Mouse (Mus musculus) kidney, embryonic 15.5 days (tissue): ENCODE measurements at regions not wholly inside any gene's neighbourhood (a gene's known extent, or its start where the extent isn't known, plus 50 kb on each side); places are given as distances from the start of the nearest gene placed in this dataset.
"Not testable (repeated sequence)": the region's sequence is repeated elsewhere in the genome, so short reads cannot be mapped to it uniquely, and the experiment has no call there.

ENCODE experiments used
- ATAC-seq: fragments of 200-750 bp; cut with Nextera tagmentation; replicated peaks from 2 replicates; pipeline ENCODE4 v1.8.0; 2017; ENCODE audit warnings: moderate TSS enrichment; ENCODE audit not compliant: low FRiP score
- H3K27ac ChIP-seq: fragments of 300-500 bp; sonication (generic); 2 replicates; pipeline ENCODE4 v1.5.1; 2015; ENCODE audit warnings: mild to moderate bottlenecking, inconsistent platforms
- H3K27me3 ChIP-seq: fragments of 300-500 bp; sonication (generic); 2 replicates; pipeline ENCODE4 v1.6.1; 2015; ENCODE audit warnings: inconsistent platforms
- H3K36me3 ChIP-seq: fragments of 300-500 bp; sonication (generic); 2 replicates; pipeline ENCODE4 v1.6.1; 2015; ENCODE audit warnings: inconsistent platforms
- H3K4me1 ChIP-seq: fragments of 300-500 bp; sonication (generic); 2 replicates; pipeline ENCODE4 v1.6.1; 2015; ENCODE audit warnings: inconsistent platforms
- H3K4me2 ChIP-seq: fragments of 300-500 bp; sonication (generic); 2 replicates; pipeline ENCODE4 v1.6.1; 2015; ENCODE audit warnings: moderate library complexity, mild to moderate bottlenecking, inconsistent platforms
- H3K4me3 ChIP-seq: fragments of 300-500 bp; sonication (generic); replicated peaks from 2 replicates; pipeline ENCODE4 v1.5.1; 2015; ENCODE audit warnings: mild to moderate bottlenecking, inconsistent platforms
- H3K9ac ChIP-seq: fragments of 300-500 bp; sonication (generic); 2 replicates; pipeline ENCODE4 v1.6.1; 2015; ENCODE audit warnings: mild to moderate bottlenecking, inconsistent platforms
- H3K9me3 ChIP-seq: fragments of 300-500 bp; sonication (generic); replicated peaks from 2 replicates; pipeline ENCODE4 v1.6.1; 2016; ENCODE audit warnings: inconsistent platforms
- WGBS: fragments of 180-500 bp; shearing (Covaris S2); methylation state at CpG from one replicate; pipeline ENCODE4 v1.1.7; 2015; ENCODE audit warnings: mixed read lengths; 5-methylcytosine and 5-hydroxymethylcytosine counted together

- H3K4me1 ChIP-seq = peaks cover 4% of the 10 kb centered on the region
- H3K4me3 ChIP-seq = no peak overlapping the region
- H3K9me3 ChIP-seq = no peaks in the 10 kb centered on the region
- H3K9ac ChIP-seq = no peak overlapping the region
- H3K27ac ChIP-seq = no peak overlapping the region
- H3K27me3 ChIP-seq = peaks cover 89% of the 10 kb centered on the region
- 74% methylated on average over 7 of the region's 7 CpGs for WGBS
- H3K4me2 ChIP-seq = no peak overlapping the region
- ATAC-seq = no peak
- no peaks in the 10 kb centered on the region for H3K36me3 ChIP-seq
Measured at GRCm38 (mm10) chr6:99919816-99920562, 193.8 kb upstream of the Prok2 start.

GRCm38 (mm10) chr6:99918351-99918750 is 192.2 kb upstream of the Prok2 start:
- H3K27me3 ChIP-seq = peaks cover 88% of the 10 kb centered on the region
- WGBS = 84% methylated on average over 3 of the region's 3 CpGs
- H3K4me2 ChIP-seq = no peak overlapping the region
- no peaks in the 10 kb centered on the region for H3K9me3 ChIP-seq
- H3K9ac ChIP-seq = no peak overlapping the region
- ATAC-seq = no peak
- no peak overlapping the region for H3K4me3 ChIP-seq
- H3K4me1 ChIP-seq = peaks cover 4% of the 10 kb centered on the region
- no peaks in the 10 kb centered on the region for H3K36me3 ChIP-seq
- H3K27ac ChIP-seq = no peak overlapping the region

- H3K9me3 ChIP-seq = no peaks in the 10 kb centered on the region
- H3K36me3 ChIP-seq = no peaks in the 10 kb centered on the region
- peaks cover 10% of the 10 kb centered on the region for H3K4me1 ChIP-seq
- no peak overlapping the region for H3K4me3 ChIP-seq
- H3K9ac ChIP-seq = no peak overlapping the region
- 80% methylated on average over 7 of the region's 7 CpGs for WGBS
- no peak for ATAC-seq
- peaks cover 83% of the 10 kb centered on the region for H3K27me3 ChIP-seq
- no peak overlapping the region for H3K27ac ChIP-seq
- H3K4me2 ChIP-seq = no peak overlapping the region
Measured at GRCm38 (mm10) chr6:99909921-99910320, 183.7 kb upstream of the Prok2 start.

GRCm38 (mm10) chr6:99909459-99909858 is 183.3 kb upstream of the Prok2 start:
- Histone ChIP-seq H3K9me3 (no peaks in the 10 kb centered on the region), H3K27me3 (peaks cover 79% of the 10 kb centered on the region), H3K9ac (no peak overlapping the region), H3K4me3 (no peak overlapping the region), H3K27ac (no peak overlapping the region), H3K4me2 (no peak overlapping the region), H3K36me3 (no peaks in the 10 kb centered on the region), H3K4me1 (peaks cover 15% of the 10 kb centered on the region)
- no peak for ATAC-seq
- 53% methylated on average over 7 of the region's 7 CpGs for WGBS

GRCm38 (mm10) chr6:99908066-99908465 is 181.9 kb upstream of the Prok2 start:
- H3K4me2 ChIP-seq = no peak overlapping the region
- whole genome bisulfite sequencing = 91% methylated on average over 3 of the region's 3 CpGs

GRCm38 (mm10) chr6:99905194-99905593 is 179.0 kb upstream of the Prok2 start:
- Histone ChIP-seq H3K4me1 (peaks cover 31% of the 10 kb centered on the region), H3K4me3 (no peak overlapping the region), H3K9me3 (no peaks in the 10 kb centered on the region), H3K4me2 (no peak overlapping the region), H3K27ac (no peak overlapping the region), H3K36me3 (no peaks in the 10 kb centered on the region), H3K27me3 (peaks cover 81% of the 10 kb centered on the region), H3K9ac (no peak overlapping the region)
- 57% methylated on average over 5 of the region's 5 CpGs for WGBS
- 0 out of 2 replicates have a peak, but pooled peaks have one; percentile 20 for ATAC-seq

More at GRCm38 (mm10) chr6:99908066-99908465, 181.9 kb upstream of the Prok2 start:
- peaks cover 26% of the 10 kb centered on the region for H3K4me1 ChIP-seq
- H3K9ac ChIP-seq = no peak overlapping the region
- H3K9me3 ChIP-seq = no peaks in the 10 kb centered on the region
- H3K36me3 ChIP-seq = no peaks in the 10 kb centered on the region
- ATAC-seq = no peak
- H3K27me3 ChIP-seq = peaks cover 74% of the 10 kb centered on the region
- H3K27ac ChIP-seq = no peak overlapping the region
- no peak overlapping the region for H3K4me3 ChIP-seq

- WGBS = 13% methylated on average over 4 of the region's 4 CpGs
- H3K4me2 ChIP-seq = no peak overlapping the region
- H3K4me3 ChIP-seq = no peak overlapping the region
- no peak overlapping the region for H3K9ac ChIP-seq
- H3K27ac ChIP-seq = no peak overlapping the region
- no peaks in the 10 kb centered on the region for H3K36me3 ChIP-seq
- H3K27me3 ChIP-seq = peaks cover 81% of the 10 kb centered on the region
- H3K4me1 ChIP-seq = peaks cover 29% of the 10 kb centered on the region
- ATAC-seq = peak; percentile 79
- H3K9me3 ChIP-seq = no peaks in the 10 kb centered on the region
Measured at GRCm38 (mm10) chr6:99904607-99905006, 178.4 kb upstream of the Prok2 start.

- not testable (repeated sequence) for H3K4me2 ChIP-seq, ATAC-seq, H3K9ac ChIP-seq, H3K36me3 ChIP-seq, H3K4me3 ChIP-seq, H3K27ac ChIP-seq, H3K9me3 ChIP-seq
- Histone ChIP-seq H3K27me3 (peaks cover 81% of the 10 kb centered on the region), H3K4me1 (peaks cover 26% of the 10 kb centered on the region)
Measured at GRCm38 (mm10) chr6:99904044-99904443, 177.9 kb upstream of the Prok2 start.

GRCm38 (mm10) chr6:99901564-99901963 is 175.4 kb upstream of the Prok2 start:
- H3K27ac ChIP-seq = no peak overlapping the region
- ATAC-seq = no peak
- no peaks in the 10 kb centered on the region for H3K36me3 ChIP-seq
- H3K9ac ChIP-seq = no peak overlapping the region
- peaks cover 26% of the 10 kb centered on the region for H3K4me1 ChIP-seq
- WGBS = 90% methylated on average over 3 of the region's 3 CpGs
- H3K4me2 ChIP-seq = no peak overlapping the region
- H3K9me3 ChIP-seq = no peaks in the 10 kb centered on the region
- H3K4me3 ChIP-seq = no peak overlapping the region
- H3K27me3 ChIP-seq = peaks cover 81% of the 10 kb centered on the region

GRCm38 (mm10) chr6:99901146-99901545 is 175.0 kb upstream of the Prok2 start:
- Histone ChIP-seq H3K4me3 (no peak overlapping the region), H3K9me3 (no peaks in the 10 kb centered on the region), H3K4me2 (no peak overlapping the region), H3K36me3 (no peaks in the 10 kb centered on the region), H3K27me3 (peaks cover 81% of the 10 kb centered on the region), H3K9ac (no peak overlapping the region), H3K4me1 (peaks cover 26% of the 10 kb centered on the region), H3K27ac (no peak overlapping the region)
- ATAC-seq = no peak
- 75% methylated on average over 5 of the region's 5 CpGs for WGBS

- no peaks in the 10 kb centered on the region for H3K36me3 ChIP-seq
- H3K4me3 ChIP-seq = no peak overlapping the region
- WGBS = 40% methylated on average over 14 of the region's 14 CpGs
- peaks cover 21% of the 10 kb centered on the region for H3K4me1 ChIP-seq
- H3K4me2 ChIP-seq = no peak overlapping the region
- H3K27me3 ChIP-seq = peaks cover 87% of the 10 kb centered on the region
- H3K9me3 ChIP-seq = no peaks in the 10 kb centered on the region
- no peak for ATAC-seq
- H3K9ac ChIP-seq = no peak overlapping the region
- no peak overlapping the region for H3K27ac ChIP-seq
Measured at GRCm38 (mm10) chr6:99899704-99900103, 173.5 kb upstream of the Prok2 start.

GRCm38 (mm10) chr6:99898077-99898476 is 171.9 kb upstream of the Prok2 start:
- WGBS = 74% methylated on average over 2 of the region's 2 CpGs
- no peaks in the 10 kb centered on the region for H3K9me3 ChIP-seq

GRCm38 (mm10) chr6:99895558-99895957 is 169.4 kb upstream of the Prok2 start:
- H3K9ac ChIP-seq = no peak overlapping the region
- H3K36me3 ChIP-seq = no peaks in the 10 kb centered on the region
- no peak overlapping the region for H3K4me3 ChIP-seq
- peaks cover 8% of the 10 kb centered on the region; the same call in 1 of the 2 replicates for H3K4me1 ChIP-seq
- no peak for ATAC-seq
- no peaks in the 10 kb centered on the region for H3K9me3 ChIP-seq
- H3K27me3 ChIP-seq = peaks cover 76% of the 10 kb centered on the region
- whole genome bisulfite sequencing = 87% methylated on average over 4 of the region's 4 CpGs
- no peak overlapping the region for H3K4me2 ChIP-seq
- no peak overlapping the region for H3K27ac ChIP-seq

More at GRCm38 (mm10) chr6:99898077-99898476, 171.9 kb upstream of the Prok2 start:
- ATAC-seq = no peak
- Histone ChIP-seq H3K4me2 (no peak overlapping the region), H3K9ac (no peak overlapping the region), H3K36me3 (no peaks in the 10 kb centered on the region), H3K4me1 (peaks cover 13% of the 10 kb centered on the region), H3K27ac (no peak overlapping the region), H3K27me3 (peaks cover 85% of the 10 kb centered on the region), H3K4me3 (no peak overlapping the region)
